Mouse (Mus musculus): ENCODE results near the gene Cops7a.

- TF ChIP-seq CEBPB (IDR thresholded peaks at IDR 0.05; ENCODE audit: low read depth) (no peak), CTCF (IDR thresholded peaks at IDR 0.05; ENCODE audit: control insufficient read depth, insufficient read depth, insufficient read length) (no peak), FOSL1 (IDR thresholded peaks at IDR 0.05; ENCODE audit: insufficient read depth, low read length, poor library complexity, severe bottlenecking) (no peak), MYOG (IDR thresholded peaks at IDR 0.05; ENCODE audit: control insufficient read depth, extremely low read depth, insufficient read length) (no peak)
Measured at GRCm38 (mm10) chr6:124915160-124915941, 50.0 kb downstream of the Cops7a start.
